Mouse (Mus musculus) right cerebral cortex, postnatal 10 days (tissue): Measurements from ENCODE around the gene Arhgap42.

Experiments used
- DNase-seq, 2 experiments: peaks; one replicate each; pipeline ENCODE4 v3.0.0; 2021; ENCODE audit warnings: low spot score in 2 of 2

Gene Arhgap42

GRCm38 (mm10) chr9:9037017-9037671, 201.8 kb downstream of the Arhgap42 start:
- peak in 1 of 2 experiments; percentile 30 for DNase-seq

GRCm38 (mm10) chr9:9027904-9028303, 211.0 kb downstream of the Arhgap42 start:
- DNase-seq: no peak

- DNase-seq: no peak
Measured at GRCm38 (mm10) chr9:9027445-9027844, 211.5 kb downstream of the Arhgap42 start.

GRCm38 (mm10) chr9:9015108-9015507, 223.8 kb downstream of the Arhgap42 start:
- no peak for DNase-seq

GRCm38 (mm10) chr9:9001170-9001569, 237.7 kb downstream of the Arhgap42 start:
- DNase-seq: no peak

GRCm38 (mm10) chr9:8996494-8996893, 242.4 kb downstream of the Arhgap42 start:
- no peak for DNase-seq

- no peak for DNase-seq
Measured at GRCm38 (mm10) chr9:8982315-8982714, 256.6 kb downstream of the Arhgap42 start.

- peak; percentile 77 to 80 for DNase-seq
Measured at GRCm38 (mm10) chr9:8977775-8978174, 261.1 kb downstream of the Arhgap42 start.

- DNase-seq: no peak
Measured at GRCm38 (mm10) chr9:8971491-8971890, 267.4 kb downstream of the Arhgap42 start, which contains the start of gene Gm16485. Gene Gm16485, plus strand, starts transcription at chr9:8971791.

GRCm38 (mm10) chr9:8970240-8970639, 268.7 kb downstream of the Arhgap42 start:
- DNase-seq: no peak

- DNase-seq: peak in 1 of 2 experiments; percentile 31
Measured at GRCm38 (mm10) chr9:8964512-8965133, 274.3 kb downstream of the Arhgap42 start.

GRCm38 (mm10) chr9:8953306-8953705, 285.6 kb downstream of the Arhgap42 start:
- no peak for DNase-seq
